Mouse (Mus musculus): ENCODE results near the gene Hsf2bp. TPM values are rescaled to one million over a fixed set of nuclear protein-coding genes. Genes with fewer than 3 reads are reported as not detected.

Gene Hsf2bp
- polyA plus RNA-seq, 1 experiment from 2014 or later = 0.44 TPM

DNA sequence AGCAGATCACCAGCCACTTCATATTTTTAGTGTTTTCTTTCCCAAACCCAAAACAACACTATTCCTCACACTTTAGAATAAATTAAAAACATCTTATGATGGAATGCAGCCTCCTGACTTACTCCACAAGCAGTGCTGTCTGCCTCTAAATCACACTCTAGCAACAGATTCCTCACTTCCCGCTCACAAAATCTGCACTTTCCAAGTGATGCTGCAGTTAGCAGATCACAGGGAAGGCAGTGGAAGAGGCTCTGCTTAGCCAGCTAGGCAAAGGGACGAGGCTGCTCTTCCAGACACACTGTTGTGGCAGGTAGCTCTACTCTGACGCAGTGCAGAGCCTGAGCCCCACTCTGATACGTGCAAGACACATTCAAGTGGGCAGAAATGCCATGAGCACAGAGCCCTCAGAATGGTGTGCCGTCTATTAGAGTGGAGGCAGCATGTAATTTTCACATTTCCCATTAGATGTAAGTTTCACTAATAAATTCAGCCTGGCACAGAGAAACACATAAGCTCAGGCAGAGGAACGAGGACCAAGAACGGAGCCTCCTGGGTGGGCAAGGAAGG is 62.4 kb downstream of the Hsf2bp start:
- H3K27ac ChIP-seq (ENCODE audit: low read depth, low read length) = no peak overlapping the region
- no peak for ATAC-seq (replicated peaks; ENCODE audit: insufficient number of reproducible peaks, low FRiP score, low TSS enrichment)
- no peak overlapping the region for H3K4me2 ChIP-seq
- no peaks in the 10 kb centered on the region for H3K4me1 ChIP-seq (ENCODE audit: control insufficient read depth, insufficient read depth, low read length)
- 61% methylated on average over 7 of the region's 7 CpGs for WGBS (ENCODE audit: insufficient replicate concordance)
- H3K9me3 ChIP-seq (replicated peaks; ENCODE audit: control insufficient read depth, low read length) = no peaks in the 10 kb centered on the region
- no peaks in the 10 kb centered on the region for H3K27me3 ChIP-seq (ENCODE audit: control insufficient read depth, insufficient read depth, low read length)
- no peak overlapping the region for H3K9ac ChIP-seq (ENCODE audit: low read depth, low read length)
- H3K36me3 ChIP-seq (ENCODE audit: control insufficient read depth, insufficient read depth, low read length) = no peaks in the 10 kb centered on the region
- no peak overlapping the region for H3K4me3 ChIP-seq (ENCODE audit: low read depth, low read length)

DNA sequence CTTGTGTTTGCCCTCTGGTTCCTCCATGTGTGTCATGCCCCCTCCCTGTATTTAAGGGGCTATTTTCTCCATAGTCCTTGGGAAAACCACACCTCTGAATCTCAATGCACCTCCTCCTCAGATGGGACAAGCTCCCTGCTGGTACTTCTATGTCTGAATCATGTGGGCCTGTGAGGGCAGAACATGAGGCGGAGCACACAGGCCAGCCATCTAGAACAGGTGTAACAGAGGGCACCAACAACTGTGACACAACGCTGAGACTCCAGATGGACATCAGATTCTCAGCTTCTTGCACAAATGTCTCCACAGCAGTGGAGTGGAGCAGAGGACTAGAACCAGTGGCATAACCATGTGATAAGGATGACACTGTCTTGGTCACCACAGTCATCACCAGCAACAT is 65.3 kb downstream of the Hsf2bp start:
- H3K4me3 ChIP-seq (ENCODE audit: low read depth, low read length) = no peak overlapping the region
- H3K27me3 ChIP-seq (ENCODE audit: control insufficient read depth, insufficient read depth, low read length) = no peaks in the 10 kb centered on the region
- no peak overlapping the region for H3K9ac ChIP-seq (ENCODE audit: low read depth, low read length)
- H3K27ac ChIP-seq (ENCODE audit: low read depth, low read length) = no peak overlapping the region
- WGBS (ENCODE audit: insufficient replicate concordance) = 80% methylated on average over 2 of the region's 2 CpGs
- H3K9me3 ChIP-seq (replicated peaks; ENCODE audit: control insufficient read depth, low read length) = no peaks in the 10 kb centered on the region
- H3K4me1 ChIP-seq (ENCODE audit: control insufficient read depth, insufficient read depth, low read length) = no peaks in the 10 kb centered on the region
- no peak for ATAC-seq (replicated peaks; ENCODE audit: insufficient number of reproducible peaks, low FRiP score, low TSS enrichment)
- H3K36me3 ChIP-seq (ENCODE audit: control insufficient read depth, insufficient read depth, low read length) = no peaks in the 10 kb centered on the region
- H3K4me2 ChIP-seq = no peak overlapping the region

DNA sequence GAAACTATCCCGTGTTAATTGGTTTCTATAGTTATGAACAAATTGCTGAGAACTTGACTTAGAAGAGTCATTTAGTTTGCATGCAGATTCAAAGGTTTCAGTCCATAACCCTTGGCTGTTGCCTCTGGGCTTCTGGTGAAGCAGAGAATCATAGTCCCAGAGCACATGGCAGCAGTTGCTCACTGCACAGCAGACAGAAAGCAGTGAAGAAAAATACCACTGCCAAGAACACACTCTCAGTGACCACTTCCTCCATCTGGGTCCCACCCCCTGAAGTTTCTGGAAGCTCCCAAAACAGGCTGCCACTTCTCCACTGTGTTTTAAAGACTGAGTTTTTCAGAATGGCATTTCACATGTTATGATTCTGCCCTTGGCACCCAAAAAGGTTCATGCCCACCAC is 67.3 kb downstream of the Hsf2bp start:
- Histone ChIP-seq H3K4me1 (ENCODE audit: control insufficient read depth, insufficient read depth, low read length) (0 out of 2 replicates have a peak, but pooled peaks cover 3% of the 10 kb centered on the region), H3K27ac (ENCODE audit: low read depth, low read length) (no peak overlapping the region), H3K27me3 (ENCODE audit: control insufficient read depth, insufficient read depth, low read length) (no peaks in the 10 kb centered on the region), H3K9ac (ENCODE audit: low read depth, low read length) (no peak overlapping the region), H3K4me3 (ENCODE audit: low read depth, low read length) (no peak overlapping the region), H3K4me2 (no peak overlapping the region), H3K9me3 (replicated peaks; ENCODE audit: control insufficient read depth, low read length) (no peaks in the 10 kb centered on the region), H3K36me3 (ENCODE audit: control insufficient read depth, insufficient read depth, low read length) (no peaks in the 10 kb centered on the region)
- ATAC-seq (replicated peaks; ENCODE audit: insufficient number of reproducible peaks, low FRiP score, low TSS enrichment) = no peak
- WGBS (ENCODE audit: insufficient replicate concordance) = 80% methylated on average over 1 of the region's 1 CpGs

DNA sequence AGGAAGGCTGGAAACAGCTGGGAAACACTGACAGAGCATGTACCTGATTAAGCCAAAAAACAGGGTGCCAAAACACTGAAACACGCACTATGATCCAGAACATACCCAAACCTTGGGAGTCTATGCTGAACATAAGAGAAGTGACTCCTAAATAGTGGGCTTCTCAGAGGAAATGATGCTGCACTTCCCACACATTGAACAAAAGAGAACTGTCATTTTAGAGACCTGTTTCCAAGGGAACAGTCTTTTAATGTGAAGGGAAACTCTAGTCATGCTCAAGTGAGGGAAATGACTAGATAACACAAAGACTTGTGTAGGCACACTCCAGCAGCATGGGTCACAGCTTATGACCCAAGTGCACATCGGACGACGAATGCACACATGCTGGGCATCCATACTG is 68.8 kb downstream of the Hsf2bp start:
- Histone ChIP-seq H3K4me2 (no peak overlapping the region), H3K36me3 (ENCODE audit: control insufficient read depth, insufficient read depth, low read length) (no peaks in the 10 kb centered on the region), H3K27me3 (ENCODE audit: control insufficient read depth, insufficient read depth, low read length) (no peaks in the 10 kb centered on the region), H3K27ac (ENCODE audit: low read depth, low read length) (no peak overlapping the region), H3K4me3 (ENCODE audit: low read depth, low read length) (no peak overlapping the region), H3K4me1 (ENCODE audit: control insufficient read depth, insufficient read depth, low read length) (0 out of 2 replicates have a peak, but pooled peaks cover 3% of the 10 kb centered on the region), H3K9ac (ENCODE audit: low read depth, low read length) (no peak overlapping the region), H3K9me3 (replicated peaks; ENCODE audit: control insufficient read depth, low read length) (no peaks in the 10 kb centered on the region; the same call in 1 of the 2 replicates)
- WGBS (ENCODE audit: insufficient replicate concordance) = 82% methylated on average over 4 of the region's 4 CpGs
- no peak for ATAC-seq (replicated peaks; ENCODE audit: insufficient number of reproducible peaks, low FRiP score, low TSS enrichment)

DNA sequence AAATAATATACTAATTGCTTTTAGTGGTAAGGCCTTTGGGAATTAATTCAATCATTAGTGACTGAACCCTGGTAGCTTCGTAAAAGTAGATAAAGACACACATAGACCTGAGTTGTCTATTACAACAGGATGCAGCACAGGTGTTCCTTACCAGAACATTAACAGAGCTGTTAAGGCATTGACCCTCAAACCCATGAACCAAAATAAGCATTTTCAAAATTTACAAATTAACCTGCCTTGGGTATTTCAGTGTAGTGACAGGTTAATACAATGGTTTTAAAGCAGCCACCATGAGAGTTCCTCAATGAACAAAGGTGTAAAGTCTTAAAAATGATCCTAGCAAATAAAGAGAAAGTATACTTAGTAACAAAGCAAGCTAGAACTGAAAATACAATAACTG is 69.6 kb downstream of the Hsf2bp start:
- H3K9ac ChIP-seq (ENCODE audit: low read depth, low read length) = no peak overlapping the region
- H3K36me3 ChIP-seq (ENCODE audit: control insufficient read depth, insufficient read depth, low read length) = no peaks in the 10 kb centered on the region
- H3K27me3 ChIP-seq (ENCODE audit: control insufficient read depth, insufficient read depth, low read length) = no peaks in the 10 kb centered on the region
- no peak overlapping the region for H3K27ac ChIP-seq (ENCODE audit: low read depth, low read length)
- H3K4me1 ChIP-seq (ENCODE audit: control insufficient read depth, insufficient read depth, low read length) = 0 out of 2 replicates have a peak, but pooled peaks cover 3% of the 10 kb centered on the region
- no peak overlapping the region for H3K4me3 ChIP-seq (ENCODE audit: low read depth, low read length)
- H3K9me3 ChIP-seq (replicated peaks; ENCODE audit: control insufficient read depth, low read length) = no peaks in the 10 kb centered on the region; the same call in 1 of the 2 replicates
- WGBS (ENCODE audit: insufficient replicate concordance) = 91% methylated on average over 1 of the region's 1 CpGs
- no peak overlapping the region for H3K4me2 ChIP-seq
- no peak for ATAC-seq (replicated peaks; ENCODE audit: insufficient number of reproducible peaks, low FRiP score, low TSS enrichment)

DNA sequence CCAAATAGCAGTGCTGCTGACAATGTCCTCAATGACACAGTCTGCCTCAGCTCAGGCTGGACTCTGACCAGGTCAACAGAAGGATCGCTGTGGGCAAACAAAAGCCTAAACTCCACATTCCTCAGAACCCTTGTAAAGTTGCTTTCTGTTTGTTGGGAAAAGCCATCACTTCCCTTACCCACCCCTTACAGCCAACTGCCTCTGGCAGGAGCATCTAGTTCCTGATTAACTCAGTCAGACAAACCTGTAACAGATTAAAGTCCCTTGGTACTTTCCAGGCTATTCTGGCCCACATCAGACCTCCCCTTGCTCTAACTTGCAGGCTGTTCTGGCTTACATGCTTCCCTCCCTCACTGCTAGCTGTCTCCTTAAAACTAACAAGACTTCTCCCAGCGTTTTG is 70.5 kb downstream of the Hsf2bp start:
- Histone ChIP-seq H3K9me3 (replicated peaks; ENCODE audit: control insufficient read depth, low read length) (no peaks in the 10 kb centered on the region; the same call in 1 of the 2 replicates), H3K4me2 (no peak overlapping the region), H3K9ac (ENCODE audit: low read depth, low read length) (no peak overlapping the region), H3K27me3 (ENCODE audit: control insufficient read depth, insufficient read depth, low read length) (no peaks in the 10 kb centered on the region), H3K4me3 (ENCODE audit: low read depth, low read length) (no peak overlapping the region), H3K36me3 (ENCODE audit: control insufficient read depth, insufficient read depth, low read length) (no peaks in the 10 kb centered on the region), H3K4me1 (ENCODE audit: control insufficient read depth, insufficient read depth, low read length) (peaks cover 3% of the 10 kb centered on the region; the same call in 1 of the 2 replicates), H3K27ac (ENCODE audit: low read depth, low read length) (no peak overlapping the region)
- WGBS (ENCODE audit: insufficient replicate concordance) = 31% methylated on average over 2 of the region's 2 CpGs
- no peak for ATAC-seq (replicated peaks; ENCODE audit: insufficient number of reproducible peaks, low FRiP score, low TSS enrichment)

DNA sequence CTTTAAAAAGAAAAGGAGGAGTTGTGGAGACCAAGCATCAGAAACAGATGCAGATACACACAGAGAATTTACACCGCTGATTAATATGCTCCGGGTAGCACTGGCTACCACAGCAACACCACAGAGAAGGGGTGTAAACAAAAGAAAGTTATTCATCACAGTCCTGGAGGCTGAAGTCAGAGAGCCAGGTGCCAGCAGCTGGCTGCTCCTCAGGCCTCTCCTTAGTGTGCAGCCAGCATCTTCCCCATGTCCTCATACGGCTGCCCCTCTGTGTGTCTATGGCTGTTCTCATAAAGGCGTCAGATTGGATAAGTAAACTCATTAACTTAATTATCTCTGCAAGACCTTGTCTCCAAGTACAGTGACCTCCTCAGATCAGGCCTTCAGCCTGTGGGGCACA is 73.2 kb downstream of the Hsf2bp start:
- no peak overlapping the region for H3K4me3 ChIP-seq (ENCODE audit: low read depth, low read length)
- H3K4me2 ChIP-seq = no peak overlapping the region
- H3K9me3 ChIP-seq (replicated peaks; ENCODE audit: control insufficient read depth, low read length) = no peaks in the 10 kb centered on the region; the same call in 1 of the 2 replicates
- no peaks in the 10 kb centered on the region for H3K27me3 ChIP-seq (ENCODE audit: control insufficient read depth, insufficient read depth, low read length)
- 88% methylated on average over 4 of the region's 4 CpGs for WGBS (ENCODE audit: insufficient replicate concordance)
- H3K27ac ChIP-seq (ENCODE audit: low read depth, low read length) = no peak overlapping the region
- no peaks in the 10 kb centered on the region for H3K36me3 ChIP-seq (ENCODE audit: control insufficient read depth, insufficient read depth, low read length)
- H3K4me1 ChIP-seq (ENCODE audit: control insufficient read depth, insufficient read depth, low read length) = peaks cover 3% of the 10 kb centered on the region; the same call in 1 of the 2 replicates
- no peak for ATAC-seq (replicated peaks; ENCODE audit: insufficient number of reproducible peaks, low FRiP score, low TSS enrichment)
- no peak overlapping the region for H3K9ac ChIP-seq (ENCODE audit: low read depth, low read length)

DNA sequence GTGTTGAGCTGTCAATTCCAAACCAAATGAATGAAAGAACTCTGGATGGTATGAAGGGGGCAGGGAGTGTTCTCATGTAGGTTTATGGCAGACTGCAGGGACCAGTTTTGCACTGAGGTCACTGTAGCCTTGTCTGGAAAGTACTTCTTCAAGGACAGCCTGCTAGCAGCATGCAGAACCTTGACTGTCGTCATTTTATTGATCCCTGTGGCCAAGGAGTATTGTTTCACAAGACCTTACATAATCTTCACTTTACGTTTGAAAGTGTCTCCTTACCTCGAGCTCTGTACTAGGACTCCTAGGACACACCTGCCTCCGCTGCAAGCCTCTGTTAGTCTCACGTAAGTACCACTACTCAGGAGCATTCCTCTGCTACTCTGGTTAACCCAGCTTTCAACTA is 73.9 kb downstream of the Hsf2bp start:
- Histone ChIP-seq H3K36me3 (ENCODE audit: control insufficient read depth, insufficient read depth, low read length) (no peaks in the 10 kb centered on the region), H3K4me2 (no peak overlapping the region), H3K27ac (ENCODE audit: low read depth, low read length) (no peak overlapping the region), H3K4me3 (ENCODE audit: low read depth, low read length) (no peak overlapping the region), H3K27me3 (ENCODE audit: control insufficient read depth, insufficient read depth, low read length) (no peaks in the 10 kb centered on the region), H3K9me3 (replicated peaks; ENCODE audit: control insufficient read depth, low read length) (no peaks in the 10 kb centered on the region; the same call in 1 of the 2 replicates), H3K4me1 (ENCODE audit: control insufficient read depth, insufficient read depth, low read length) (peaks cover 3% of the 10 kb centered on the region; the same call in 1 of the 2 replicates), H3K9ac (ENCODE audit: low read depth, low read length) (no peak overlapping the region)
- no peak for ATAC-seq (replicated peaks; ENCODE audit: insufficient number of reproducible peaks, low FRiP score, low TSS enrichment)
- WGBS (ENCODE audit: insufficient replicate concordance) = 86% methylated on average over 5 of the region's 5 CpGs

DNA sequence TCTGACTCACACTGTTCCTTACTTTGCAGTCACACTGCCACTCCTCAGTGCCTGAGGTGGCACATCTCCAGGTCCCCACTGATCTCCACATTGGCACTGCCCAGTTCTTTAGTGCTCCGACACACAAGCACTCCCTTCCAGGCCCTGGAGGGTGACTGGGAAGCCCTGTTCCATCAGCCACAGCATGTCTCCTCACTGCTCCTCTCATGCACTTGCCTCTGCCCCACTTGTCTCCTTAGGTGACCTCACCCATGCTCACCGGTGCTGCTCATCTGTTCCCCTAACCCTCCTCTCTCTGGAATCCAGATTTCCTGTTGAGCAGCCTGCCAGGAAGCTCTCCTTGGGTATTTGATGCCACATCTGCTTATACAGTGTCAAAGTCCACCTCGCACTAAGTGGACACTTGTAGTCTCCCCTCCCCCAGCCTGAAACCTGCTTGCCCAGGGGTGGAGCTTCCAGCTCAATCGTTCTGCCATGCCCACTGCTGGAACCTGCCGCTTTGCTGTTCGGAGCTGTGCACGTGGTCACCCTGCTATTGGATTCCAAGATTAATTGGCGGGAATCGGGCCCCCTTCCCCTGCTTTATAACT is 81.5 kb downstream of the Hsf2bp start:
- H3K27ac ChIP-seq (ENCODE audit: low read depth, low read length) = no peak overlapping the region
- no peak overlapping the region for H3K9ac ChIP-seq (ENCODE audit: low read depth, low read length)
- ATAC-seq (replicated peaks; ENCODE audit: insufficient number of reproducible peaks, low FRiP score, low TSS enrichment) = no peak
- no peak overlapping the region for H3K4me3 ChIP-seq (ENCODE audit: low read depth, low read length)
- no peaks in the 10 kb centered on the region for H3K4me1 ChIP-seq (ENCODE audit: control insufficient read depth, insufficient read depth, low read length)
- no peaks in the 10 kb centered on the region for H3K36me3 ChIP-seq (ENCODE audit: control insufficient read depth, insufficient read depth, low read length)
- WGBS (ENCODE audit: insufficient replicate concordance) = 75% methylated on average over 9 of the region's 9 CpGs
- H3K9me3 ChIP-seq (replicated peaks; ENCODE audit: control insufficient read depth, low read length) = no peaks in the 10 kb centered on the region
- H3K27me3 ChIP-seq (ENCODE audit: control insufficient read depth, insufficient read depth, low read length) = no peaks in the 10 kb centered on the region
- no peak overlapping the region for H3K4me2 ChIP-seq

All from heart, embryonic 11.5 days (tissue).